Mouse (Mus musculus) bone marrow, adult 2 months (tissue): ENCODE results near the gene Zfp853. TPM values are rescaled to one million over a fixed set of nuclear protein-coding genes. Genes with fewer than 3 reads are reported as not detected.

Experiments
- H3K27ac ChIP-seq: fragments of 200-500 bp; 2 replicates; pipeline ENCODE4 v1.5.1; 2012; ENCODE audit warnings: low read depth, mild to moderate bottlenecking, control low read depth, inconsistent platforms, low read length; ENCODE audit not compliant: control insufficient read depth, poor library complexity, insufficient read depth
- H3K4me1 ChIP-seq: fragments of 200-500 bp; 2 replicates; pipeline ENCODE4 v1.6.1; 2011; ENCODE audit warnings: low read length; ENCODE audit not compliant: control insufficient read depth, insufficient read depth
- H3K4me3 ChIP-seq: fragments of 200-500 bp; replicated peaks from 2 replicates; pipeline ENCODE3; 2011; ENCODE audit warnings: mild to moderate bottlenecking, low read depth, low read length, control low read depth; ENCODE audit not compliant: control insufficient read depth
- CTCF ChIP-seq: fragments of 200-500 bp; IDR thresholded peaks from 2 replicates; pipeline ENCODE4 v1.5.1; 2011; ENCODE audit warnings: low read length, control low read depth; ENCODE audit not compliant: control insufficient read depth, insufficient read depth
- POLR2A ChIP-seq: fragments of 200-500 bp; IDR thresholded peaks from 2 replicates; pipeline ENCODE4 v1.6.1; 2011; ENCODE audit warnings: low read depth, mild to moderate bottlenecking, control low read depth, low read length, borderline replicate concordance; ENCODE audit not compliant: control insufficient read depth
- WGBS: fragments of 180-500 bp; shearing (Covaris S2); methylation state at CpG from one replicate; pipeline ENCODE4 v1.1.7; 2018; 5-methylcytosine and 5-hydroxymethylcytosine counted together
- polyA plus RNA-seq: library from polyadenylated mRNA; stranded (reverse); fragments of >200 nt; gene quantifications from 2 replicates; pipeline ENCODE4 v1.2.4, GENCODE M21; 2011; ENCODE audit warnings: low replicate concordance; ENCODE audit not compliant: missing spikeins, insufficient read depth, insufficient read length

Zfp853 gene
- polyA plus RNA-seq, 1 experiment, result not detected

DNA sequence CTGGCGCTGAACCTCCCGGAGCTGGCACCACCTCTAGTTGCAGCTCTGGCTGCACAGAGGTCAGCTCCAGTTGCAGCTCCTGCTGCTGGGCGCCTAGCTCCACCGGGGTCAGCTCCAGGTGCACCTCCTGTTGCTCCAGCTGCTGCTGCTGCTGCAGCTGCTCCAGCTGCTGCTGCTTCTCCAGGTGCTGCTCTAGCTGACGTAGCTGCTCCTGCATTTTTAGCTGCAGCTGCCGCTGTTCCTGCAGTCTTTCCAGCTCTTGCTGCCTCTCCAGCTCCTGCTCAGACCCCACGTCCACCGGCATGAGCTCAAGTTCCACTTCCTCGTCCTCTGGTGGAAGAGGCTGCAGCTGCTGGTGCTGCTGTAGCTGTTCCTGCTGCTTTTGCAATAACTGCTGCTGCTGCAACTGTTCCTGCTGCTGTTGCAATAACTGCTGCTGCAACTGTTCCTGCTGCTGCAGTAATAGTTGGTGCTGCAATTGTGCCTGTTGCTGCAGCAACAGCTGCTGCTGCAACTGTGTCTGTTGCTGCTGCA lies 5.0 kb downstream of the Zfp853 start:
- H3K4me1 ChIP-seq, result peaks cover 9% of the 10 kb centered on the region
- H3K4me3 ChIP-seq, result no peak overlapping the region
- WGBS, result 6% methylated on average over 9 of the region's 9 CpGs
- peak overlapping the region; percentile 33 for H3K27ac ChIP-seq
- TF ChIP-seq POLR2A, result no peak; the same call in 1 of the 2 replicates
- TF ChIP-seq CTCF, result no peak

GRCm38 (mm10) chr5:143287774-143288328 lies 5.6 kb downstream of the Zfp853 start:
- Histone ChIP-seq H3K4me1 (peaks cover 9% of the 10 kb centered on the region), H3K4me3 (peak overlapping the region; percentile 29), H3K27ac (no peak overlapping the region; the same call in 1 of the 2 replicates)
- 4% methylated on average over 48 of the region's 48 CpGs for WGBS
- no peak for TF ChIP-seq CTCF
- TF ChIP-seq POLR2A, result no peak; the same call in 1 of the 2 replicates

DNA sequence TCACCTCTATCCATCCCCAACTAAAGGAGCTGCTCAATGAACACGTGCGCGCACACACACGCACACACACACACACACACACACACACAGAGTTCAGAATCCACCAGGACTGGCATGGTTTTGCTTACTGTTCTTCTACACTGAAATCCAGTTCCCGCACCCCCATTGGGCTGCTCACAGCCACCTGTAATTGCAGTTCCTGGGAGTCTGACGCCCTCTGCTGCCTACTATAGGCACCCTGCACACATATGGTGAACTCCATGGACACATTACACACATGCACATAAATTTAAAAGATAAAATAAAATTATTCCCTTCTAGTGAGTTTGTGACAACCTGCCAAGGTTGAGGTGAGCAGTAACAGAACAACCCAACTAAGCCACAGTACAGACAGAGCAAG lies 8.7 kb downstream of the Zfp853 start:
- peaks cover 9% of the 10 kb centered on the region for H3K4me1 ChIP-seq
- no peak overlapping the region for H3K27ac ChIP-seq
- 71% methylated on average over 6 of the region's 6 CpGs for WGBS
- H3K4me3 ChIP-seq, result no peak overlapping the region
- 0 out of 2 replicates have a peak, but pooled peaks have one; percentile 22 for TF ChIP-seq CTCF
- no peak for TF ChIP-seq POLR2A

DNA sequence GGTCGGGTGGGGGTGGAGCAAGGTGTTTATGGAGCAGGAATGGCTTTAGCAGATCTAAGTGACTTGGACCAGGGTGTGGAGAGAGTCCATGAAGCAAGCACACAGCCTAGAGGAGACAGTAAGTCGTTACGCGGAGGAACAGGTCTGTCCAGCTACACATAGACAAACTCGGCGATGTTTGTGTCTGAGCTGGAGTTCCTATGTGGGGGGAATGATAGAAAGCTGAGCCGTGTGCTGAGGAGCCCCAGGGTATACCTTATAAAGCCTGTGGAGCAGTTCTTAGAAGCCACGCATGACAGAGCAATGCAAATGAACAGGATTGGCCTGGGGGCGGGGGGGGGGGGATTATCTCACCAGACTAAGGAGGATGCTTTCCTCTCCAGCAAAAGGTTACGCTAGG lies 14.2 kb downstream of the Zfp853 start:
- 73% methylated on average over 10 of the region's 10 CpGs for WGBS
- Histone ChIP-seq H3K4me1 (no peaks in the 10 kb centered on the region; the same call in 1 of the 2 replicates), H3K27ac (no peak overlapping the region), H3K4me3 (no peak overlapping the region)
- TF ChIP-seq POLR2A (no peak), CTCF (no peak)

- no peak overlapping the region for H3K27ac ChIP-seq
- 71% methylated on average over 5 of the region's 5 CpGs for WGBS
These were observed 17.7 kb downstream of the Zfp853 start for GRCm38 (mm10) chr5:143275761-143276160.

GRCm38 (mm10) chr5:143272540-143273330 lies 20.7 kb downstream of the Zfp853 start:
- H3K27ac ChIP-seq, result peak overlapping the region; percentile 22
- H3K4me1 ChIP-seq, result peaks cover 1% of the 10 kb centered on the region
- H3K4me3 ChIP-seq, result no peak overlapping the region
- TF ChIP-seq POLR2A, result no peak
- TF ChIP-seq CTCF, result no peak
- WGBS, result 28% methylated on average over 16 of the region's 16 CpGs

More at GRCm38 (mm10) chr5:143275761-143276160, 17.7 kb downstream of the Zfp853 start:
- TF ChIP-seq POLR2A, result no peak
- TF ChIP-seq CTCF, result no peak
- H3K4me1 ChIP-seq, result no peaks in the 10 kb centered on the region; the same call in none of the 2 replicates
- H3K4me3 ChIP-seq, result no peak overlapping the region

- peaks cover 1% of the 10 kb centered on the region for H3K4me1 ChIP-seq
- no peak overlapping the region for H3K4me3 ChIP-seq
- TF ChIP-seq CTCF (no peak), POLR2A (no peak)
- 0 out of 2 replicates have a peak overlapping the region, but pooled peaks have one; percentile 22 for H3K27ac ChIP-seq
- WGBS, result 10% methylated on average over 3 of the region's 3 CpGs
These were observed 21.3 kb downstream of the Zfp853 start for GRCm38 (mm10) chr5:143272108-143272507.

DNA sequence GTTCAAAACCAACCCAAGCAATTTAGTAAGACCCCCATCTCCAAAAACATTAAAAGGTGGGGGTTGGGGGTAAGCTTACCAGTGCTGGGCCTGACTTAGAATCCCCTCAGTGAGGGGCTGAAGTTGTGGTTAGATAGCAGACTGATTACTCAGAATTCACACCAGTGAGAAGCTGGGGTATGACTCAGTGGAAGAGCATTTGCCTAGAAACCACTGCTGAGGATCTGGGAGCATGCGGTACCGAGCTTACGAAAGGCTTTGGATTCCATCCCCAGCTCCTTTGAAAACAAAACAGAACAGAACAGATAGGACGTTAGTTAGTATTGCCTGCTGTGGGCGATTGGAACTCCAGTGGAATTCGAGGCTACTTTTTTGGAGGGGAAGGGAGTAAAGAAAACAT lies 21.8 kb downstream of the Zfp853 start:
- TF ChIP-seq POLR2A (no peak), CTCF (no peak)
- WGBS, result 76% methylated on average over 6 of the region's 6 CpGs
- Histone ChIP-seq H3K4me1 (peaks cover 1% of the 10 kb centered on the region), H3K27ac (no peak overlapping the region), H3K4me3 (no peak overlapping the region)

DNA sequence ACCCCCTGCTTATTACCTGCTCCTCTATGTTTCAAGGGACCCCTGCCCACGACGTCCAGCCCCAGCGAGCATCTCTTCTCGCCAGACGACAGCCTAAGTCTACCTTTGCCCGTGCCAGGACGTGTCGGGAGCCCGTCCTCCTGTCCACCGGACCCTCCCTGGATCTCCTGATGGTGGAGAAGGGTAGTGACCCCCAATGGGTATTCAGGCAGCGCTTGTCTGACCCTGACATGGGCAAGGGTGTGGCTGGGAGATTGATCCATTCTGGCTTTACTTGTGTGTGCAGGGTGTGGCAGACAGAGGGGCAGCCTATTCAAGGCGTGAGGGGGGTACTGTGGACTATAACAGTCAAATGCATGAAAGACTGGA lies 23.3 kb downstream of the Zfp853 start:
- 5% methylated on average over 12 of the region's 12 CpGs for WGBS
- Histone ChIP-seq H3K27ac (no peak overlapping the region), H3K4me3 (peak overlapping the region; percentile 61), H3K4me1 (peaks cover 1% of the 10 kb centered on the region)
- TF ChIP-seq CTCF (no peak), POLR2A (no peak)
